Mouse (Mus musculus) MEL (cell line): Measurements from ENCODE around the gene AW549877. TPM values are rescaled to one million over a fixed set of nuclear protein-coding genes. Genes with fewer than 3 reads are reported as not detected.

Experiments used
- DNase-seq: peaks from one replicate; pipeline ENCODE4 v3.0.0; 2011; ENCODE audit warnings: low read depth, low spot score
- H3K27ac ChIP-seq: 2 replicates; pipeline ENCODE4 v1.5.1; 2012; ENCODE audit warnings: low read depth, mild to moderate bottlenecking, control low read depth, low read length, moderate library complexity; ENCODE audit not compliant: control insufficient read depth
- H3K27me3 ChIP-seq, 2 experiments: fragments of 150-350 bp in 1 of 2; sonication (generic) in 1 of 2; 2 replicates each; pipeline ENCODE4 v1.6.1; 2012; ENCODE audit warnings: low read length in 2 of 2, mild to moderate bottlenecking in 2 of 2, improper control_type of control experiment in 1 of 2, moderate library complexity in 1 of 2; ENCODE audit not compliant: insufficient read depth in 2 of 2, control insufficient read depth in 1 of 2
- H3K36me3 ChIP-seq, 2 experiments: 2 replicates each; pipeline ENCODE4 v1.6.1; 2012 to 2014; ENCODE audit warnings: low read length in 2 of 2, improper control_type of control experiment in 1 of 2, inconsistent platforms in 1 of 2, mild to moderate bottlenecking in 1 of 2; ENCODE audit not compliant: insufficient read depth in 2 of 2, control insufficient read depth in 1 of 2
- H3K4me1 ChIP-seq, 2 experiments: fragments of 150-350 bp in 1 of 2; sonication (generic) in 1 of 2; 2 replicates each; pipeline ENCODE4 v1.6.1; 2012; ENCODE audit warnings: low read length in 2 of 2, improper control_type of control experiment in 1 of 2, mild to moderate bottlenecking in 1 of 2; ENCODE audit not compliant: insufficient read depth in 2 of 2, control insufficient read depth in 1 of 2
- H3K4me3 ChIP-seq, 2 experiments: fragments of 150-350 bp in 1 of 2; sonication (generic) in 1 of 2; 2 replicates each; pipeline ENCODE4 v1.5.1; 2012; ENCODE audit warnings: low read depth in 2 of 2, low read length in 2 of 2, mild to moderate bottlenecking in 2 of 2, moderate library complexity in 2 of 2, control low read depth in 1 of 2, improper control_type of control experiment in 1 of 2; ENCODE audit not compliant: control insufficient read depth in 1 of 2, insufficient read depth in 1 of 2
- H3K79me2 ChIP-seq: 2 replicates; pipeline ENCODE4 v1.6.1; 2012; ENCODE audit warnings: mild to moderate bottlenecking, low read length, moderate library complexity; ENCODE audit not compliant: control insufficient read depth, poor library complexity, insufficient read depth
- H3K9ac ChIP-seq: 2 replicates; pipeline ENCODE4 v1.6.1; 2012; ENCODE audit warnings: low read depth, mild to moderate bottlenecking, control low read depth, low read length, moderate library complexity; ENCODE audit not compliant: control insufficient read depth, poor library complexity, severe bottlenecking
- H3K9me3 ChIP-seq: fragments of 150-350 bp; sonication (generic); replicated peaks from 2 replicates; pipeline ENCODE4 v1.6.1; 2012; ENCODE audit warnings: mild to moderate bottlenecking, low read length, improper control_type of control experiment, moderate library complexity; ENCODE audit not compliant: insufficient read depth
- CHD1 ChIP-seq: IDR thresholded peaks from 2 replicates; pipeline ENCODE4 v1.6.1; 2012; ENCODE audit warnings: low read depth, mild to moderate bottlenecking, inconsistent platforms, low read length, improper control_type of control experiment
- CHD2 ChIP-seq: IDR thresholded peaks from 2 replicates; pipeline ENCODE4 v1.6.1; 2011; ENCODE audit warnings: low read length, improper control_type of control experiment
- CTCF ChIP-seq, 3 experiments: IDR thresholded peaks in 2 of 3; conservative IDR thresholded peaks in 1 of 3; 2 replicates each; pipeline ENCODE4 v1.5.1; 2011 to 2012; ENCODE audit warnings: low read length in 3 of 3, low read depth in 2 of 3, mild to moderate bottlenecking in 2 of 3, improper control_type of control experiment in 1 of 3, inconsistent platforms in 1 of 3, mixed read lengths in 1 of 3, moderate library complexity in 1 of 3; ENCODE audit not compliant: control insufficient read depth in 1 of 3, insufficient read depth in 1 of 3, poor library complexity in 1 of 3, severe bottlenecking in 1 of 3
- E2F4 ChIP-seq: IDR thresholded peaks from 2 replicates; pipeline ENCODE4 v1.6.1; 2011; ENCODE audit warnings: low read depth, low read length, improper control_type of control experiment, borderline replicate concordance
- ETS1 ChIP-seq: IDR thresholded peaks from 2 replicates; pipeline ENCODE4 v1.6.1; 2012; ENCODE audit warnings: low read depth, mild to moderate bottlenecking, inconsistent platforms, low read length, improper control_type of control experiment, moderate library complexity
- GABPA ChIP-seq: IDR thresholded peaks from 2 replicates; pipeline ENCODE4 v1.6.1; 2012; ENCODE audit warnings: low read depth, mild to moderate bottlenecking, inconsistent platforms, low read length, improper control_type of control experiment, moderate library complexity
- GATA1 ChIP-seq: IDR thresholded peaks from 2 replicates; pipeline ENCODE4 v1.6.1; 2011; ENCODE audit warnings: low read depth, low read length, improper control_type of control experiment
- HCFC1 ChIP-seq: IDR thresholded peaks from 2 replicates; pipeline ENCODE4 v1.6.1; 2012; ENCODE audit warnings: low read depth, mild to moderate bottlenecking, inconsistent platforms, low read length, improper control_type of control experiment, moderate library complexity
- JUND ChIP-seq: IDR thresholded peaks from 2 replicates; pipeline ENCODE4 v1.6.1; 2011; ENCODE audit warnings: low read depth, mild to moderate bottlenecking, improper control_type of control experiment, low read length
- KAT2A ChIP-seq: conservative IDR thresholded peaks from 2 replicates; pipeline ENCODE4 v1.6.1; 2012; ENCODE audit warnings: low read depth, low read length, improper control_type of control experiment, inconsistent platforms
- MAFK ChIP-seq: IDR thresholded peaks from 2 replicates; pipeline ENCODE4 v1.6.1; 2011; ENCODE audit warnings: low read depth, mild to moderate bottlenecking, low read length, improper control_type of control experiment, borderline replicate concordance
- MAX ChIP-seq: IDR thresholded peaks from 2 replicates; pipeline ENCODE4 v1.6.1; 2011; ENCODE audit warnings: low read length, improper control_type of control experiment
- MAZ ChIP-seq: IDR thresholded peaks from 2 replicates; pipeline ENCODE4 v1.6.1; 2012; ENCODE audit warnings: low read depth, mild to moderate bottlenecking, inconsistent platforms, low read length, improper control_type of control experiment
- MEF2A ChIP-seq: IDR thresholded peaks from 2 replicates; pipeline ENCODE4 v1.6.1; 2014; ENCODE audit warnings: low read depth, mild to moderate bottlenecking, inconsistent platforms, low read length, improper control_type of control experiment; ENCODE audit not compliant: poor library complexity, insufficient replicate concordance, severe bottlenecking; ENCODE audit errors: extremely low read depth
- MXI1 ChIP-seq: IDR thresholded peaks from 2 replicates; pipeline ENCODE4 v1.6.1; 2011; ENCODE audit warnings: mild to moderate bottlenecking, low read depth, low read length, improper control_type of control experiment
- MYB ChIP-seq: IDR thresholded peaks from 2 replicates; pipeline ENCODE4 v1.6.1; 2011; ENCODE audit warnings: mild to moderate bottlenecking, low read depth, low read length, improper control_type of control experiment
- MYC ChIP-seq: IDR thresholded peaks from 2 replicates; pipeline ENCODE4 v1.6.1; 2011; ENCODE audit warnings: low read depth, mild to moderate bottlenecking, low read length, improper control_type of control experiment, moderate library complexity
- POLR2AphosphoS2 ChIP-seq: IDR thresholded peaks from 2 replicates; pipeline ENCODE4 v1.6.1; 2011; ENCODE audit warnings: low read length, improper control_type of control experiment
- POLR2AphosphoS5 ChIP-seq: IDR thresholded peaks from 2 replicates; pipeline ENCODE4 v1.6.1; 2012; ENCODE audit warnings: low read depth, borderline replicate concordance, mild to moderate bottlenecking, inconsistent platforms, low read length, moderate library complexity, mixed read lengths
- RAD21 ChIP-seq: IDR thresholded peaks from 2 replicates; pipeline ENCODE4 v1.6.1; 2011; ENCODE audit warnings: mild to moderate bottlenecking, low read depth, low read length, improper control_type of control experiment
- RCOR1 ChIP-seq: IDR thresholded peaks from 2 replicates; pipeline ENCODE4 v1.6.1; 2012; ENCODE audit warnings: low read depth, mild to moderate bottlenecking, inconsistent platforms, low read length, improper control_type of control experiment
- SIN3A ChIP-seq: IDR thresholded peaks from 2 replicates; pipeline ENCODE4 v1.6.1; 2012; ENCODE audit warnings: low read length, improper control_type of control experiment, inconsistent platforms
- TAL1 ChIP-seq: IDR thresholded peaks from 2 replicates; pipeline ENCODE4 v1.6.1; 2012; ENCODE audit warnings: mild to moderate bottlenecking, inconsistent platforms, low read length, moderate library complexity, mixed read lengths
- TBP ChIP-seq: IDR thresholded peaks from 2 replicates; pipeline ENCODE4 v1.8.0; 2011; ENCODE audit warnings: low read depth, low read length, improper control_type of control experiment
- TCF12 ChIP-seq: IDR thresholded peaks from 2 replicates; pipeline ENCODE4 v1.6.1; 2014; ENCODE audit warnings: low read depth, mild to moderate bottlenecking, inconsistent platforms, low read length, improper control_type of control experiment, moderate library complexity
- UBTF ChIP-seq: IDR thresholded peaks from 2 replicates; pipeline ENCODE4 v1.6.1; 2012; ENCODE audit warnings: low read depth, mild to moderate bottlenecking, inconsistent platforms, low read length, improper control_type of control experiment, moderate library complexity, borderline replicate concordance; ENCODE audit not compliant: insufficient read depth
- USF1 ChIP-seq: IDR thresholded peaks from 2 replicates; pipeline ENCODE4 v1.6.1; 2014; ENCODE audit warnings: low read depth, mild to moderate bottlenecking, inconsistent platforms, low read length, improper control_type of control experiment, moderate library complexity
- USF2 ChIP-seq, 2 experiments: IDR thresholded peaks; 2 replicates each; pipeline ENCODE4 v1.6.1; 2011 to 2012; ENCODE audit warnings: improper control_type of control experiment in 2 of 2, low read length in 2 of 2, borderline replicate concordance in 1 of 2, inconsistent platforms in 1 of 2, low read depth in 1 of 2, mild to moderate bottlenecking in 1 of 2; ENCODE audit not compliant: insufficient read depth in 1 of 2
- ZC3H11A ChIP-seq: IDR thresholded peaks from 2 replicates; pipeline ENCODE4 v1.6.1; 2012; ENCODE audit warnings: low read depth, mild to moderate bottlenecking, inconsistent platforms, low read length, improper control_type of control experiment
- ZKSCAN1 ChIP-seq: IDR thresholded peaks from 2 replicates; pipeline ENCODE4 v1.6.1; 2012; ENCODE audit warnings: low read depth, mild to moderate bottlenecking, inconsistent platforms, low read length, improper control_type of control experiment, moderate library complexity
- ZMIZ1 ChIP-seq: IDR thresholded peaks from 2 replicates; pipeline ENCODE4 v1.6.1; 2012; ENCODE audit warnings: low read depth, mild to moderate bottlenecking, inconsistent platforms, low read length, improper control_type of control experiment, moderate library complexity
- ZNF384 ChIP-seq: IDR thresholded peaks from 2 replicates; pipeline ENCODE4 v1.6.1; 2012; ENCODE audit warnings: low read depth, mild to moderate bottlenecking, inconsistent platforms, low read length, improper control_type of control experiment
- polyA plus RNA-seq, 2 experiments: library from polyadenylated mRNA; stranded (reverse) in 1 of 2; unstranded in 1 of 2; fragments of >175 nt in 1 of 2; fragments of >200 nt in 1 of 2; gene quantifications; 2 replicates each; pipeline versions ENCODE4 v1.2.1 to v1.2.4; 2012; ENCODE audit warnings: low replicate concordance in 2 of 2, low read depth in 1 of 2; ENCODE audit not compliant: insufficient read length in 2 of 2, insufficient read depth in 1 of 2, missing spikeins in 1 of 2
- total RNA-seq: library from RNA; depleted of rRNA; stranded (reverse); fragments of 300-350 nt; gene quantifications from 2 replicates; pipeline ENCODE4 v1.2.3, GENCODE M21; 2012

AW549877 gene
- total and polyA plus RNA-seq, 3 experiments, result 5.0 to 13.5 TPM; not detected in 1

DNA sequence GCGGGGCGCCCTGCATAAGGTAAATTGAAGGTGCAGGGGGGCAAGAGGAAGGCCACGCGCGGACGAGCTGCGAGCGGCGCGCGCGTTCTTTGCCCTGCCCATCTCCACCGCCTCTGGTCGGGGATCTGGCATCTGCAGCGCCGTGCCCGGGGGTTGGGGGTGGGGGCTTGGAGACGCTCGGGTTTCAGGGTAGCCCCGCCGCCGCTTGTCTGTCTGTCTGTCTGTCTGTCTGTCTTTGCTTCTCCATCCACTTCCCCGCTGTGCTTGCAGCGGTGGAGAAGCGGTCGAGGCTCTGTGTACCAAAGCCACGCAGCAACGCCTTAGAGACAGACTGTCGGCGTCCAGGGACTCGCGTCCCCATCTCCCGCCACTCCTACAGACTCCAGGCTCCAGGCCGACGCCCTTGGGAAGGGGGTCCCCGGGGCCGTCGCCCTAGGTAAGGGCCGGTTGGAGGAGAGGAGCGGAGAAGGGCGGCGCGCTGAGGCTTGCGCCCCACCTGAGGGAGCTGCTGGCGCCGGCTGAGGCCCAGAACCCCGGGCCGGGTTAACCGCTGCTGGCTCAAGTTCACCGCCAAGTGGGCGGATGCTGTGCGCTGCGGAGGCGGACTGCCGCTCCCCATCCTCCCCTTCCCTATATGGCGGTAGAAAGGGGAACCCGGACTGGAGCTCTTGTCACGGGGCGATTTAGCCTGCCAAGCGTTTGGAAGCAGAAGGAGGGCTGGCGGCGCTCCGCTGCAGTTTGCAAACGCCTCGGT lies 31.5 kb upstream of the AW549877 start (continued):
- TF ChIP-seq SIN3A (peak; percentile 94), JUND (no peak), RAD21 (no peak), TAL1 (no peak)

DNA sequence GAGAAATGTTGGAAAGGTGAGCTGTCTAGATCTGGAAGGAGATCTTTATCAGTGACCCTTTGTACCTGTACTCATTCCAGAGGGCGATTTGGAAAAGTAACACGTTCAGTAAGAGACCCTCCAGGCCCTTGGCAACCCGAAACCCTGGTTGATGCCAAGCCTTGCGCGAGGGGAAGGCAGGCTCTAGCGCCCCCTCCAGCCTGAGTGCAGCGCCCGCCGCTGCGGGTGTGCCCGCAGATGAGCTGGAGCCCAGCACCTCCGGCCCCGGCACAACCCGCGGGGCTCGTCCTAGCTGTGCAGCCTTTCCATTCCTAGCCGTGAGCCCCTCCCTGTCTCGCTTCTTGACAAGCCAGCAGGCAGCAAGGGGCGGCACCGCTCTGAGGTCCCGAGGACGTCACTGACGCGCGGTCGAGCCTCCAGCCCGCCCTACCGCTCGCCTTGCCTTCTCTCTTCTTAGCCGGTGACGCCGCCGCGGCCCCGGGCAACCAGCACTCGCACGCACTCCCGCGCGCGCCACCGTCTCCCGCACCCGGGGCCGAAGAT lies 30.8 kb upstream of the AW549877 start, which contains the start of gene Oxct1:
Gene Oxct1 (plus strand): TSS at position 153 of the 543 bp plus-strand sequence.
- Histone ChIP-seq H3K27me3 (no peaks in the 10 kb centered on the region), H3K27ac (peak within 1 kb of the TSS; percentile 94), H3K36me3 (peaks cover 0 to 4% of the 10 kb centered on the region in 2 experiments; a peak in 1 of 4 replicates), H3K79me2 (peaks cover 24% of the 10 kb centered on the region), H3K9ac (peak within 1 kb of the TSS; percentile 97), H3K9me3 (no peaks in the 10 kb centered on the region), H3K4me3 (peak within 1 kb of the TSS; percentile 58 to 85), H3K4me1 (peaks cover 0 to 13% of the 10 kb centered on the region in 2 experiments; a peak in 2 of 4 replicates)
- peak; percentile 94 for DNase-seq
- TF ChIP-seq JUND (no peak), SIN3A (peak; percentile 51; the same call in 1 of the 2 replicates), CTCF (IDR thresholded peaks at IDR 0.05 in 2 of 3, conservative IDR thresholded peaks at IDR 0.05 in 1 of 3; ENCODE audit: control insufficient read depth in 1 of 3, insufficient read depth in 1 of 3, low read depth in 2 of 3, low read length in 3 of 3, poor library complexity in 1 of 3, severe bottlenecking in 1 of 3) (peak; percentile 47 to 67 (median 55)), ZKSCAN1 (no peak), UBTF (0 out of 2 replicates have a peak, but pooled peaks have one; percentile 13), ZNF384 (no peak), RAD21 (peak; percentile 7), CHD1 (no peak), E2F4 (no peak), USF2 (IDR thresholded peaks at IDR 0.05; ENCODE audit: borderline replicate concordance in 1 of 2, insufficient read depth in 1 of 2, low read depth in 1 of 2, low read length in 2 of 2) (no peak), POLR2AphosphoS2 (no peak), ETS1 (peak; percentile 61; the same call in 1 of the 2 replicates), MAZ (peak; percentile 68; the same call in 1 of the 2 replicates), CHD2 (no peak), GATA1 (no peak), TCF12 (0 out of 2 replicates have a peak, but pooled peaks have one; percentile 27), POLR2AphosphoS5 (no peak), HCFC1 (peak; percentile 62), KAT2A (no peak; the same call in 1 of the 2 replicates), GABPA (no peak), ZMIZ1 (0 out of 2 replicates have a peak, but pooled peaks have one; percentile 13), USF1 (no peak), RCOR1 (no peak), MYB (no peak), MYC (no peak), MXI1 (no peak; the same call in 1 of the 2 replicates), MAFK (no peak), MEF2A (no peak), TBP (peak; percentile 71), ZC3H11A (no peak), MAX (peak; percentile 5; the same call in 1 of the 2 replicates)
